Mouse (Mus musculus): ENCODE measurements around the gene Foxc2. TPM values are rescaled to one million over a fixed set of nuclear protein-coding genes. Genes with fewer than 3 reads are reported as not detected.

The Foxc2 gene
- total RNA-seq, 2 experiments from 2014 or later = 0.69 to 0.96 TPM

DNA sequence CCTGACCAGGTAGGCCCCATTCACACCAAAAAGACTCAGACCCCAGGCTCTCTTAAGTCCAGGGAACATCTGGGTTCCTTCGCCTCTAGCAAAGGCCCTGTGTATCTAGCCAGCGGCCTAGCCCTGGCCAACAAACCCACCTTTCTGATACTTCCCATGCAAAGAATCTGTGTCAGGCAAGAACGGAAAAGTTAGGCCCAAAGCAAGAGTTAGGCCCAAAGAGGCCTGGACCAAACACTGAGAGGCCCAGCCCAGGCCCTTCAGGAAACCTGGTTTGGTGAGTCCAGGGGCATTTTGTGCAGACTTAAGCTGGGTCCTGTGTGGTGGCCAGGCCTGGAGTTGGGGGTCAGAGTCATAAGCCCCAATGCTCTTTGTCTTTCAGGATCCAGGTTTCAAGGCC, 30.4 kb upstream of the Foxc2 start:
- DNase-seq (ENCODE audit: low spot score in 2 of 2) = no peak

DNA sequence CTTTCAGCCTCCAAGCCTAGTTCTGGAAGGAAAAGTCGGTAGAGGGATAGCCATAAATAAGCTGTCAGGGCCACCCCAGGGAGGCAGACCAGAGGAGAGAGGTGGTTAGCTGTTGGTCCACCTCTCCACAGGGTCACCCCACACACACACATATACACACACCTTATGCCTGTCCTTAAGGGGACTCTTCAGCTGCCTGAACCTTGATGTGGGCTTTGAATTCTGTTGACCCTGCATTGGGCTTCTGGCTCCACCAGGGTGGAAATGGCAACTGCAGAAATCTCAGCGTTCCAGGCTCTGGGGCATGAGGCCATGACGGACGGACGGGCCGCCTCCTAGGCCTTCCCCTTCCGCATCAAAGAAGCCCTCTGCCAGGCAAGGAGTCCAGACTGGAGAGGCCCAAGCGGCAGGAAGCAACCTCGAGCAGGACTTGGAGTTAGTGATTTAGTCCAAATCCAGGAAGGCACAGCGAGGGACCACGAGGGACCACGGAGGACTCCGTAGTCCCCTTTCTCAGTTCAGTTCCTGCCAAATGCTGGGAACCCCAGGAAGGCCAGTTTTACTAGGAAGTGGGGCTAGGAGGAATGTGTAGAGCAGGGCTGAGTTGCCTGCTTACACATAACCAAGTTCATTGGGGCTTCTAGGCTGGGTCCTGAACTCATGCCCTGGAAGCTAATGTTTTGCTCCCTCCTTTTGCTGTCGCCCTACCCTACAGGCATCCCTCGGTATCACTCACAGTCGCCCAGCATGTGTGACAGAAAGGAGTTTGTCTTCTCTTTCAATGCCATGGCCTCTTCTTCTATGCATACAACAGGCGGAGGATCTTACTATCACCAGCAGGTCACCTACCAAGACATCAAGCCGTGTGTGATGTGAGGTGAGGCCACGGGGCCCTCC, 29.7 kb upstream of the Foxc2 start:
- no peak for DNase-seq (ENCODE audit: low spot score in 2 of 2)

DNA sequence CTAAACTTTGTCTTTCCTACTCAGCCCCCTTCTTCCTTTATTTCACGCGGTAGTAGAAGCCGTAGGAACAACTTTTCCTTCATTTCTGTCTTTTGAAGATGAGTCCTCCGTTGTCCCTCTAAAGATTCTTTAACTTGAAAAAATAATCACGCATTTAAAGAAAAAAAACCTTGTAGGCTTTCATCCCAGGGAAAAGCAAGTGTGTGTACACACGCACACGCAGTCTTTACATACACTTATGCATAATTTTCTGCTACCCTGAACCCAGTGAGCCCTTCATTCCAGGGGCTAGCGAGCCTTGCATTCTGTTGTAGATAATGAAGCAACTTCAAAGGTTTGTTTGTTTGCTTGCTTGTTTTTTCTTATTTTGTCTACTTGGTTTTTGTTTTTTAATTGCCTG, 27.7 kb upstream of the Foxc2 start:
- DNase-seq (ENCODE audit: low spot score in 2 of 2) = no peak

DNA sequence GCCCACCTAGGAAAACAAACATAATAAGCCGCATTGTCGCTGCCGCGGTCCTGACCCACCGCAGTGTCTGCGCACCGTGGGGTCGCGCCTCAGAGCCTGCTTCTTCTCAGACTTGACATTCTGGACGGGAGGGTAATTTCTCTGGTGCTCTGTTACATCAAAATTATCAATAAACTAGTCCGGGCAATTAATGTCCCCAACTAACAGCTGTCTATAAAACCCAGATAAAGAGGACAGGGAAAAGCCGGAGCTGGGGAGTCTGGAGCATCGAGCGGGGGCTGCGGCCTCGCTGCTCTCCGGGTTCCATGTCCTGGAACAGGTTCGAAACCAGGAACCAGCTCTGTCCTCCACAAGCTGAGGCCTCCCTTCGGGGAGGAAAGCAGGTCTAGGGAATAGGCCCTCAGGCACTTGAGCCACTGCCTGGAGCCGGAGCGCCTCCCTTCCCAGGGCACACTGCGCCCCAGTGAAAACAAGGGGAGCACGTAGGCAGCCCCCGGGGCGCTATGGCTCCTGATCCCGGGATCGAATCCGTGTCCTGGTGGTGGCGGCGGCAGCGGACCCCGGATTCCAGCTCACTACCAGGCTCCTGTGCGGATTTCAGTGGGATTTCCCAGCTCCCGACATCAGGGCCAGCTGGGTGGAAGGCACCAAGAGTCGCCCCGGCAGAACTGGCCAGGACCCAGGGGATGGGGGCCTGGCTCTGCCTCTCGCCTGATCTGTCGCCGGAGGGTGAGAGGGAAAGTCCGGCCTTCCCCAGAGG, 26.9 kb upstream of the Foxc2 start:
- no peak for DNase-seq (ENCODE audit: low spot score in 2 of 2)

DNA sequence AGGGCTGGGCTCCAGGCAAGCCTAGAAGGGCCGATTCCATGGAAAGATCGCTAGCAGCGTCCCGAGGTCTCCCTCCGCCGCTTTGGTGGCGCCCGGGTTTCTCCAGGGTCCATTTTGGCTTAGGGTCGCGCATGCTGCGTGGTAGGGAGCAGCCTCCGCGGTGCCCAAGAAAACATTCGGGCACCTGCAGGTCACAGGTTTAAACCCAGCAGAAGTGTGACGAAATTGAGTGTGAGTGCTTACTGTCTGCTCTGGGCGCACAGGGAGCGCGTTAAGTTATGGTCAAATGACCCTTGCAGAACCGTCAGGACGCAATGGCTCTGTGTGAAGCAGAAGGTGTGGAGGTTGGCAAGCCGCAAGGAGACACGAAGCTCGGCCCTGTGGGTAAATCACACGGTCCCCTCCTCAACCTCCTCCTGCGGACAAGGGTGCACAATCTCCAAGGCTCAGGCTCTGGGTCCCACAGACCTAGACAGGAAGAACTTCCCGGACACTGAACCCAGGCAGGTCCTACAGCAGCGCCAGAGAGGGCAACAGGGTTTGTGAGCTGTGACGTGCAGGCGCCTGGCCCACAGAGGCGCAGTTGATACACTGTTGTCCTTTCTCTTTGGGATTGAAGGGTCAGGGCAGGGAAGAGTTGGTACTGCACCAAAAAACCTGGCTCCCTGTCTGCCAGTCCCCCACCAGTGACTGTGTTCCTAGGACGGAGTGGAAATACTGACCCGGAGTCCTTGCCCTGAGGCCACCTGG, 26.2 kb upstream of the Foxc2 start:
- DNase-seq (ENCODE audit: low spot score in 2 of 2) = no peak

DNA sequence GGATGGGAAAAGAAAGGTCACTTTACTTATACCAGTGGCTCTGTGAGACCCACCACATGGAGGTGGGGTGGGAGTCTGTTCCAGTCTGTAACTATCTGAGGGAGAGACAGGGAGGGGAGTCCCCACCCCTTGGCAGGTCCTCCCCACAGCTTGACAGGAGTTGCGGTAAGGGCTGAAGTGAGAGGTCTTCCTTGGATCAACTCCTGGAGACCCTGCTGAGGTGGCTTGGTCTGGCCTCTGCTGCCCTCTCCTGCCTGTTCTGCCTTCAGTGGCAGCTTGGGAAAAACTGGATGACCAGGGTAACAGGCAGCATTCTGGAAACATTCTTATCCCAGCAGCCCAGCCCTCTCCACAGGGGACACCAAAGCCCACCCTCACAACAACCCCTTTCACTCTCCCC, 25.3 kb upstream of the Foxc2 start:
- DNase-seq (ENCODE audit: low spot score in 2 of 2) = no peak

DNA sequence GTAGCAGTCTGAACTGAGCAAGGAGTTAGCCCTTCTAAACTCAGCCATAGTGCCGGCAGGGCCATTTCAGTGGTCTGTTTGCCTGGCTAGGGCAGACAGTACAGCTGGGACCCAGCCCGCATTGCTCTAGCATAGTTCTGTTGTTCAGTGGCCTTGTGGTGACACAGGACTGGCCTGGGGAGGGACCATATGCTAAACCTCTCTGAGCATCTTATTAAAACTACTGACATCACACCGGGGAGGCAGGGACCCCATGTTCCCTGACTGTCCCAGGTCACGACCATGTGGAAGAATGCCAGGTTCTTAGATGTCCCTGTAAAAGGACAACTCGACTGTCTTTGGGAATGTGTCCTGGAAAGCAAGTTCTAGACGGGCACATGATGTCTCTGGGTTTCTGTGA, 23.8 kb upstream of the Foxc2 start:
- no peak for DNase-seq (ENCODE audit: low spot score in 2 of 2)

DNA sequence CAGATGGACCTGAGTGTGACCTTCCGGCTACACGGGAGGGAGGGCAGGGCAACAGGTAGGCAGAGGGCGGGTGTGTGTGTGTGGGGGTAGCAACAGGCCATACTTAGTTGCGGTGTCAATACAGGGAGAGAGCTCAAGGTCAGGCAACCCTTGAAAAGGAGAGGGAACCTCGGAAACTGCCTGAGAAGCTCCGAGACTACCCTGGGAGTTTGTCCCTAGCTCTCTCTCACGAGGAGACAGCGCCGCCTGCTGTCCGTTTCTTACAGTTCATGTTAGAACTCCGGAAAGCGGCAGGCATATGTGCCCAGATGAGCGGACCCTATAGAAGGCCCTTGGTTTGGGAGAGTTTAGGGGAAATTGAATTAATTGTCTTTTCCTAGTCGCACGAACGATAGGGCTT, 23.3 kb upstream of the Foxc2 start:
- peak; percentile 68 to 85 for DNase-seq (ENCODE audit: low spot score in 2 of 2)

DNA sequence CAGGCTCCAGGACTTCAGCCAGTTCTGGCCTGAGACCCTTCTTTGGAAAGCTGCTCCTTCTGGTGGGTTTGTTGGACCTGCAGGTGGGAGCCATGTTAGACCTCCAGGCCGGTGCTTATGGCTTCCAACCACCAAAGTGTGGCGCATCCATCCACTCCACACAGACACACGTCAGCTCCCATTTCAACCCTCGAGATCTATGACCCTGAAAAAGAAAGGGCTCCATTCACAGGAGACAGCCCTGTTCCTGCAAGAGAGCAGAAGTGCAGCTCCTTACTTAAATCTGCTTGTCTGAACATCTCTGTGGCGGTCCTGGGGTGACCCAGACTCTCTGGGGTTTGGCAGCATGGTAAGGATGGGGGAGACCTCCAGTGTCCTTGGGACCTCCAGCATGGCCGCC, 22.5 kb upstream of the Foxc2 start:
- no peak for DNase-seq (ENCODE audit: low spot score in 2 of 2)

DNA sequence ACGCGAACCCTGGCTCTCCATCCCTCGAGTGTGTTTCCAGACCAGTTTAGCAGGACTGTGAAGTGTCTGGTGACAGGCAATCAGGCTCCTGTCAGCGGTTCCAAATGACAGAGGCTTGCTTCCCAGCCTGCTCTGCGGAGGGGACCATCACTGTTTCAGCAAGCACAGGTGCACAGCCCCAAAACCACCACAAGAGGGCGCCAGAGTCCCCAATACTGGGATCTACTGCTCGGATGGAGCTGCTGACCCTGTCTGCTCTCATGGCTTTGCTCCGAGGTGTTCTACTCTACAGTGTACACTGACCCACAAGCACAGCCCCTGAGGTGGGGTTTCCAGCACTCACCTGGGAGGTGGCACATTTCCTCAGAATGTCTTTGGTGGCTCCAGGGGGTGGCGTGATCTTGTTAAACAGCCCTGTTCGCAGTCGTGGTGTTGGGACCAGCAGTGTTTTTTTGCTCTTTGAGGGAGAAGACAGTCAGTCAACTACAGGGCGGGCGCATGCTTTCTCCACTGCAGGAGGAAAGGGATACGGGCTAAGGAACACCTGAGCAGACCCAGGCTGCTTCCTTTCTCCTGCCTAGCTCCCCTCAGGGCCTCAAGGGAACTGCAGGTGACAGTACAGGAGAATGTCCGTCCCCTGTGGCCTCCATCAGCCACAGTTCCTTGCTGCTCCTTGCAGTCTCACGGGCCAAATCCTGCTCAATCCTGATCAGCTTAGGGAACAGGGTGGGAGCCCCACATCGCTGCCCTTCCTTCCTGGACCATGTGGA, 11.7 kb upstream of the Foxc2 start:
- peak; percentile 43 to 79 for DNase-seq (ENCODE audit: low spot score in 2 of 2)

DNA sequence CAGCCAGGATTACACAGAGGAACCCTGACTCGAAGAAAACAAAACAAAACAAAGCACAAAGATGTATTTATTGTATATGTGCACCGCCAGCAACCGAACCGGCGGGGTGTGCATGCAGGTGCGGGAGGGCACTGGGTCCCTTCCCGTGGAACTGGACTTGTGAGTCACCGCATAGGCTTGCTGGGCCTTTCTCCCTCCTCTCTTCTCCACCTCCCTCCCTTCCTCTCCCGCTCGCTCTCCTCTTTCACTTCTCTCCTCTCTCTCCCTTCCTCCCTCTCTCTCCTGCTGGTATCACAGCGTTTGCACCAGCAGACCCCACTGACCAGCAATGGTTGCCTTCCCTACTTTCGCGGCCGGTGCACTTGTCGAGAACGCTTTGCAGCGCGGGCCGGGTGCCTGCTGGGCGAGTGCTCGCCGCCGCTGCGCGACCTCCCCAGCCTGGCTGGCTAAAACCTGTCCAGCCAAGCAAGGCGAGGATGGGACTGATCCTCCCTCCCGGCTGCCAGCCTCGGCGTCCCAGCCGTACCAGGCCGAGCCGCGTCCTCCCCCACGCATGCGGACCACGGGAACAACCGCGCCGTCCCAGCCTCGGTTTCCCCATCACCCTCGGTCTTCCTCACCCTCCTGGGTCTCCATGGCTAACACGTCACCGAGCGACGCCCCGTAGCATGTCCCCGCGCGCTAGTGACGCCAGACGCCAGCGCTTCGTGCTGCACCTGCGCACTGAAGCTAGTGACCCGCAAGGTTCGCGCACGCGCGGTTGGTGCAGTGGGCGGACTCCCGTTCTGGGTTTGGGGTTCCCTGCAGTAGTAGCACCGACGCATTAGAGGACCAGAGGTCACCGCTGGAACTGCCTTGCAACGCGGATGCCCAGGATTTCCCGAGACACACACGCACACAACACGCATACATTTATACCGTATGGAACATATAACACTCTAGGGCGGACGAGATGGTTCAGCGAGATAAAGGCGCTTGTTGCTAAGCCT, 8.0 kb upstream of the Foxc2 start, which contains the start of gene Mthfsd:
TSS of gene Mthfsd (minus strand) at position 725 of the 989 bp plus-strand sequence.
- peak; percentile 98 to 99 for DNase-seq (ENCODE audit: low spot score in 2 of 2)

DNA sequence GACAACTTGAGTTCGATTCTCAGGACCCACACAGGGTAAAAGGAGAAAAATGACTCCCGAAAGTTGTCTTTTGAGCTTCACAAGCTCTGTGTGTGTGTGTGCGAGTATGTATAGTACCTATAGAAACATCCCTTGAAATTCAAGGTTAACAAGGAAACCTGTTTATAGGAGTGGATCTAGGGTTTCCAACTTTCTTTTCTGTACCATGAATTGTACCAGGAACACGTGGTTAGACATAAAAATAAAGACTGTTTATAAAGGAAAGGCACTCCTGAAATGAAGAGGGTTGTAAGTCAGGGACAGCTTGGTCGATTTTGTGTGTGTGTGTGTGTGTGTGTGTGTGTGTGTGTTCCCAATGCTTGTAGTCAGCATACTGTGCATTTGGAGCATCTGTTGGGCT, 7.3 kb upstream of the Foxc2 start:
- no peak for DNase-seq (ENCODE audit: low spot score in 2 of 2)

DNA sequence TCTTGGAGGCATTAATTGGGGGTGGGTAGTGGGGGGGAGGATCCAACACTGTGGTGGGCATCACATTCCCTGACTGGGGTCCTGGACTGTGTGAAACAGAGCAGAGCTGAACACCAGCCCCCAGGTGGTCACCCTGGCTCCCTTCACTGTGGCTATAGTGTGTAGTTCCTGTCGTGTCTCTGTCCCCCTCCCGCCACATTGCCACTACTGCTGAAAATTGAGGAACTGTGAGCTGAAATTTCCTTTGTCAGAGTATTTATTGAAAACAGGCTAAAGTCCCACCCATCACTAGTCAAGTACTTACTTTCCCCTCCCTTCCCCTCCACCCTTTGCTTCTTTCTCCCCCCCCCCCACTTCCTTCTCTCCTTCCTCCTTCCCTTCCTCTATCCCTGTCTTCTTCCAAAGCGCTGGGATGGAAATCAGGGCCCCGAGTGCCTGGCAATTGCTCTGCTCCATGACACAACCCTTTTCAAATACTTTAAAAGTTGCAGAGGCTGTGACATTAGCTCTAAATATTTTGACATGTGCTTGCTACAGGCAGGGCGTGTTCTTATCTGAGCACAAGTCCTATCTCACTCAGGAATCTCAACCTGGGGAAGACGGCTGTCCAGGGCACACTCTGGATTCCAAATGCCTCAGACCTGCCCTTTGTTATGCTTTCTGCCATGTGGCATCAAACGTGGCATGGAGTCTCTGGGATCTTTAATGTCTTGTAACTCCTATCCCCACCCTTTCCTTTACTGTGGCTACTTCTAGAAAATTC, 4.6 kb upstream of the Foxc2 start:
- no peak for DNase-seq (ENCODE audit: low spot score in 2 of 2)

DNA sequence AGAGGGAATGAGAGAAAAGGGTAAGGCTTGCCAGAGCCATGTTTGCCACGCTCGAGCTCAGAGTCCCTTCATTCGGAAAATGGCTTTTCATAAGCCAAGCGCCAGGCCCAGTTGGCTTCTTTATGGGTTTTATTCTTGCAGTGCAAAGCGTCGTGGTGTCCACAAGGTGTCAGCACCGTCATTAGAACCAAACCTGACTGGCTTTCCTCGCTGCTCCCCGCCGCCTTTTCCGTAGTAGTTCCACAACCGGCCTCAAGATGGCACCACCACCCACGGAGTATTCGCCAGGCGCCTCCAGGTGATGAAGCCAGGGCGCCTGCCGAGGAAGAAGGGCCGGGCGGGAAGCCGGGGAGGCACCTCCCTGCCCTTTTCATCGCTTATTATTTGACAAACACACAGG, 2.7 kb upstream of the Foxc2 start:
- peak; percentile 92 to 98 for DNase-seq (ENCODE audit: low spot score in 2 of 2)

DNA sequence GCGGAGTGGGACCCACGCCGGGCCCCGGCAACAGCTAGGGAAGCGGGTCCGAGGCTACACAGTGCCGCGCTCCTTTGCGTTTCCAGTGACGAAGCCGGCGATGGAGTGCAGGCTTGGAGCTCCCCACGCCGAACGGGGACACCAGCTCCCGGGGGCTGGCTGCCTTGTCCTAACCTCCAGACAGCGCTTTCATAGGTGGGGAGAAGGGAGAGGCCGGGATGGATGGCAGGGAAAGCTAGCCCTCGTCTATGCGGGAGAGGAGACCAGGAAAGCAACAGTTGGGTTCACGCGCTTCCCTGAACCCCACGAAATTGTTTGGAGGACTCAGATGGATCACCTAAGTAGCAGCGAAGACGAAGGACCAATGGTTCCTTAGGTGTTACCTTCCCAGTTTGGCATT, 835 bp upstream of the Foxc2 start:
- DNase-seq (ENCODE audit: low spot score in 2 of 2) = no peak

DNA sequence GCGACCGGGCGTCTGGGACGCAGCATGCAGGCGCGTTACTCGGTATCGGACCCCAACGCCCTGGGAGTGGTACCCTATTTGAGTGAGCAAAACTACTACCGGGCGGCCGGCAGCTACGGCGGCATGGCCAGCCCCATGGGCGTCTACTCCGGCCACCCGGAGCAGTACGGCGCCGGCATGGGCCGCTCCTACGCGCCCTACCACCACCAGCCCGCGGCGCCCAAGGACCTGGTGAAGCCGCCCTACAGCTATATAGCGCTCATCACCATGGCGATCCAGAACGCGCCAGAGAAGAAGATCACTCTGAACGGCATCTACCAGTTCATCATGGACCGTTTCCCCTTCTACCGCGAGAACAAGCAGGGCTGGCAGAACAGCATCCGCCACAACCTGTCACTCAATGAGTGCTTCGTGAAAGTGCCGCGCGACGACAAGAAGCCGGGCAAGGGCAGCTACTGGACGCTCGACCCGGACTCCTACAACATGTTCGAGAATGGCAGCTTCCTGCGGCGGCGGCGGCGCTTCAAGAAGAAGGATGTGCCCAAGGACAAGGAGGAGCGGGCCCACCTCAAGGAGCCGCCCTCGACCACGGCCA, 717 bp downstream of the Foxc2 start:
- no peak for DNase-seq (ENCODE audit: low spot score in 2 of 2)

DNA sequence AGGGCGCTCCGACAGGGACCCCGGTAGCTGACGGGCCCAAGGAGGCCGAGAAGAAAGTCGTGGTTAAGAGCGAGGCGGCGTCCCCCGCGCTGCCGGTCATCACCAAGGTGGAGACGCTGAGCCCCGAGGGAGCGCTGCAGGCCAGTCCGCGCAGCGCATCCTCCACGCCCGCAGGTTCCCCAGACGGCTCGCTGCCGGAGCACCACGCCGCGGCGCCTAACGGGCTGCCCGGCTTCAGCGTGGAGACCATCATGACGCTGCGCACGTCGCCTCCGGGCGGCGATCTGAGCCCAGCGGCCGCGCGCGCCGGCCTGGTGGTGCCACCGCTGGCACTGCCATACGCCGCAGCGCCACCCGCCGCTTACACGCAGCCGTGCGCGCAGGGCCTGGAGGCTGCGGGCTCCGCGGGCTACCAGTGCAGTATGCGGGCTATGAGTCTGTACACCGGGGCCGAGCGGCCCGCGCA, 1.2 kb downstream of the Foxc2 start:
- no peak for DNase-seq (ENCODE audit: low spot score in 2 of 2)

DNA sequence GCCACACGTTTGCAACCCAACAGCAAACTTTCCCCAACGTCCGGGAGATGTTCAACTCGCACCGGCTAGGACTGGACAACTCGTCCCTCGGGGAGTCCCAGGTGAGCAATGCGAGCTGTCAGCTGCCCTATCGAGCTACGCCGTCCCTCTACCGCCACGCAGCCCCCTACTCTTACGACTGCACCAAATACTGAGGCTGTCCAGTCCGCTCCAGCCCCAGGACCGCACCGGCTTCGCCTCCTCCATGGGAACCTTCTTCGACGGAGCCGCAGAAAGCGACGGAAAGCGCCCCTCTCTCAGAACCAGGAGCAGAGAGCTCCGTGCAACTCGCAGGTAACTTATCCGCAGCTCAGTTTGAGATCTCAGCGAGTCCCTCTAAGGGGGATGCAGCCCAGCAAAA, 1.9 kb downstream of the Foxc2 start:
- no peak for DNase-seq (ENCODE audit: low spot score in 2 of 2)

Data from layer of hippocampus, adult 18-20 months (tissue).